Mouse (Mus musculus) right cerebral cortex, postnatal 25 days (tissue): Measurements from ENCODE around the gene Fam181a.

Experiments
- DNase-seq: peaks from one replicate; pipeline ENCODE4 v3.0.0; 2022

Fam181a gene

GRCm38 (mm10) chr12:103315831-103316545 lies 5.2 kb downstream of the Fam181a start:
- DNase-seq: no peak

DNA sequence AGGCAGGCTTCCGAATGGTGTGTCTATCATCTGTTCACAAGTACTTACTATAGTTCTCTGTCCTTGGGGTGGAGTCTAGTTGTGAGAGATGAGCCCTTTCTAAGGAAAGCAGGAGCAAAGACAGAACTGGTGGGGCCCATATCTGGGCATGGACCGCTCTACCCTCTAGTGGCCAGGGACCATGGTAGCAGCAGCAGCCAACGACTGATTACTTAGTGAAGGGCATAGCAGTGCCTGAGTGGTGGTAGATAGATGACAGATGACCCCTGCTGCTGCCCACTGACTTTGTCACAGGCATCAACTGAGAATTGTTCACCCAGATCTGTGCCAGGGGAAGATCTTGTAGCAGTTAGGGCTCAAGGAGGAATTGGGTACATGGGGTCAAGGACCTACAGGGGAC lies 12.0 kb downstream of the Fam181a start:
- no peak for DNase-seq

GRCm38 (mm10) chr12:103325156-103325857 lies 14.5 kb downstream of the Fam181a start:
- peak; percentile 81 for DNase-seq

GRCm38 (mm10) chr12:103326569-103326968 lies 15.8 kb downstream of the Fam181a start:
- DNase-seq: no peak

- DNase-seq: no peak
Observed at GRCm38 (mm10) chr12:103327107-103327506, 16.3 kb downstream of the Fam181a start.

DNA sequence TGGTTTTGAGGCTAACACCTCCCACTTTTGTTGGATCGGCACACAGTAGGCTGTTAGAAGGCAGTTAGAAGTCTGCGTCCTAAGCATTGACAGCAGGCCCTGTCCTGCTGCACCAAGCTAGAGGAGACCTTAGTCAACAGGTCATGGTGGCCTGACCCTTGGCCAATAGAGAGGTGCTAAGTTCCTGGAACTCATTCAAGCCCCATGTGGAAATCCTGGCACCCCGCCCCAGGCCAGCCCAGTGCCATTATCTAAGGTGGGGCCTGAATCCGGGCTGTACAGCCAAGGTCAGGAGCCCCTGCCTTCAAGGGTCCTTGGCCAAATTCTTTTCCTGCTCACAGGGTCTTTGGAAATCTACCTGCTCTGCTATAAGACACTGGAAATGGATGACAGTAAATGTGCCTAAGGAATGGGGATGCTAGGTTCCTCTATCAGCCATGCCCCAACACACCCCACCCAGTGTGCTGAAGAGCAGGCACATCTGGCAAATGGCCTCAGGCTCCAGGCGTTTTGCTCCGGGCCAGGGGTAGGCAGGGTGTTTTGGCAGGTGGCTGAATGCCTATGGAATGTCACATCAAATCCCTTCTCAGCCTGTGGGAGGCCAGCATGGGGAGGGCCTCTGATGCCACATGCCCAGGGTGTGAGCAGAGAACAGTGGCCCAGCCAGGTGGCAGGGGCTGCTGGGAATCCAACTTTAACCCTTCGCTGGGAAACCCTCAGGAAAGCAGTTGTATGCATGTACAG lies 17.8 kb downstream of the Fam181a start:
- no peak for DNase-seq

DNA sequence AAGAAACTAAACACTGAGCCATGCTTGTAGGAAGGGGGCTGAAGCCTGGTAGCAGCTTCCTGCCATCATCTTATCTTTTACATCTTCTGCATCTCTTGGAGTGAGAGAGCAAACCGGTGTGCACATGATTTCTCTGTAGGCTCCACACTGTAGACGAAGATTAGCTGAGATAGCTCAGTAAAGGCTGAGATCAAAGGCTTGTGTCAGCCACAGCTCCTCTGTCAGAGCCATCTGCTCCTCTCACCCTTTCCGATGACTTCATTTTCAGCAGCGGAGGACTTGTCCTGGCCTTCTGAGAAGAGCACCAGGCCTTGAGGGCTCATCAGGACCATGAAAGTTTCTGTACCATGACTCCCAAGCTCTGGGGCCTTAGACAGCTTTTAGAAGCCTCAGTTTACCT lies 20.7 kb downstream of the Fam181a start:
- no peak for DNase-seq

GRCm38 (mm10) chr12:103332879-103333278 lies 22.1 kb downstream of the Fam181a start:
- no peak for DNase-seq

GRCm38 (mm10) chr12:103333426-103333825 lies 22.7 kb downstream of the Fam181a start:
- DNase-seq: no peak

- DNase-seq: no peak
Observed at GRCm38 (mm10) chr12:103336766-103337165, 26.0 kb downstream of the Fam181a start.

DNA sequence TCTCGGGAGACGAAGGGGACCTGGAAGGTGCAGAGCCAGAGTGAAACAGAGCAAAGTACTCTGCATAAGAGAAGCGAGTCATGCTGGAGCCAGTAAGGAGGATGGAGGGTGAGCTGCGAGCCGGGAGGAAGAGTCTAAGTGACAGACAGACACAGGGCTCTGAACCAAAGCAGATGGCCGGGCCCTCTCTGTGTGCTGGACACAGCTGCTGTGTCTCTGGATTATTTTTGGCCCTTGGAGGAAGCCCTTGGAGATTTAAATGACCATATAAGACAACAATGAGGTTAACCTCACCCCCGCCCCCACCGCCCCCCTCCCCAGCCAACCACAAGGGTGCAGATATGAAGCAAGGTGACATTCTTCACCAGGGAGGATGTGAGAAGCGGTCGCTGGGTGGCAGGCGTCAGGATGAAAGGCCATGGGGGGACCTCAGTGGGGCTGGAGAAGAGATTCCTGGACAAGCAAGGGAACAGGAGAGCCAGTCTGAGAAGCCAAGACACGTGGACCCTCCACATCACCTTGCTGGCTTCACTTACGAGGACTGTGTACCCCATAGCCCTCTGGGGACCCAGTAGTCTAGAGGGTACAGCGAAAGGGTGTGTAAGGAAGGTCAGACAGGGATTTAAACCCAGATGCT lies 27.5 kb downstream of the Fam181a start:
- no peak for DNase-seq

DNA sequence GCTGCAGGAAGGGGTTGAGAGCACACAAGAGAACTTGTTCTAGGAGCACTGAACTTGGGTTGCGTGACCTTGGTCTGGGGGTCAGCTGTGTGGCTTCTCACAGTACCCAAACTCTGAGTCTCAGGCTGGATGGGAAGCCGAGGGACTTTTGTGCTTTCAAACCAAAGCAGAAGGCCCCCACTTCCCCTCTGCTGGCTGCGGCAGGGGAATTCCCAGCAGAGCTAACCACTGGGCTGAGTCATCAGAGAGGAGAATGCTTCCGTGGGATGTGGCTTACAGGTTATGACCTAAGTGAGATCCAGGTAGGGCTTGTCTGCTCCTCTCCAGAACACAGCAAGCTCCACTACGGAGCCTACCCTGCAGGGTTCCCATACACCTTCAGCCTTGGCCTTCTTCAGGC lies 30.4 kb downstream of the Fam181a start:
- no peak for DNase-seq

DNA sequence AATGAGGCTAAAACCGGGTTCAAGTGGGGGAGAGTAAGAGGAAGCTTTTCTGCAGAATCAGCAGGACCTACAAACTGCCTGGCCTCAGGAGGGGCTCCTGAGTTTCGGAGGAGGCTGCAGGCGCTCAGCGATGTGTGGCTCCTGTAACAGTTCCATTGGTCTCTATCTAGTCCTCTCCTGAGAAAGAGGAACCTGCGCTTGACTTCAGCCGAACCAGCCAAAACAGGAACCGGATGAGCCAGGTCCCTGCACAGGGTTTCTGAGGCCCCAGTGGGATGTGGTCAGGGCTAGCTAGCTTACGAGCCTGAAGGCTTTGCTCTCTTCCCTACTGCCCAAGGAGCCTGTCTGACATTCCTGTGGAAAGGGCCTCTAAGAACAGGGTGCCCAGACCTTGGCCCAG lies 32.7 kb downstream of the Fam181a start:
- DNase-seq: no peak

DNA sequence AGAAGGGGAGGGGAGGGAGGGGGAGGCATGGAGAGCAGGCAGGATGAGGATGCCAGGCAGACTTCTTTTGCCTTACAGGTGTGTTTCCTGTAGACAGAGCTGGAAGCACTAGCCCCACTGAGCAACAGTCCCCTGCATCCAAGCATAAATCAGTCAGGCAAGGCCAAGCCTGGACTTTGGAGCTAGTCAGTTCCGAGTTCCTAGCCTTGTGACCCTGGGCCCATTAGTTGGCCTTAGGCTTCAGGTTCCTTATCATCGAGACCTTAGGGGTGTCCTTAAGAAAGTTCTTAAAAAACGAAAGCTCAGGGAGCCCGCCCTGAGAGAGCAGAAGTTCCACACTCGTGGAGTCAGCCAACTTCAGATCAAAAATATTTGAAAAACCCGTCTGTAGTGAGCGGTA lies 34.2 kb downstream of the Fam181a start:
- DNase-seq: no peak

- peak; percentile 49 for DNase-seq
Observed at GRCm38 (mm10) chr12:103346945-103347344, 36.2 kb downstream of the Fam181a start.

DNA sequence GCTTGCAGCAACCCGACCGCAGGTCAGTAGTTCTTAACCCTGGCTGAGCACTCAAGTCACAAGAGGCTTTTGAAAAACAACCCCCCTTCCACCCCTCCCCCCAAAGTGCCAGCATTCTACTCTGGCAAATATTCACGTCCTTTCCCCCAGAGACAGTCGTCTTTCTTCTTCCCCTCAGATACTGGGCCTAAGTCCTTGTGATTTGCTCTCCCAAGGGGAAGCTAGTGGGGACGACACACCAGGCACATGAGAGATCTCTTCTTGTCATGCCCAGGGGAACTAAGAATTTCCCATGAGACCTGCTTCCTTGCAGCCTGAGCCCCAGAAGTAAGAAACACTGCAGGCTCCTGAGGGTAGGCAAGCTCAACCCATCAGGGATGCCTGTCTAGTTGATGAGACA lies 36.6 kb downstream of the Fam181a start:
- no peak for DNase-seq

DNA sequence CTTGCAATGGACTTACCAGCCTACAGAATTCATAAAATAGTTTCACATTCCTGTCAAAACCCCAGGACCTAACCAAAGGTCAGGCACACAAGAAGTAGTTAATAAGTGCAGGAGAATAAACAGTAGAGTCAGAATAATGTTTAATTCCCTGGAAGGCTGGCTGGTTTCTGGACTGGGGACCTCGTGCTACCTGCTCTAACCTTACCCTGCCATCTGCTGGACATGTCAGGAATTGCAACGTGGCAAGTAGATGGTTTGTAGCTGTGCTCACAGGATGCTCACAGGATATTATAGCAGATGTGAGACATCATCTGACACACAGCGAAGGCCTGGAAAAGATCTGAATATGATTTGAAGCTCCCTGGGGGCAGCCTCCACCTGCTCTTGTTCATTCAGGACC lies 37.7 kb downstream of the Fam181a start:
- peak; percentile 75 for DNase-seq

GRCm38 (mm10) chr12:103352735-103353134 lies 42.0 kb downstream of the Fam181a start:
- DNase-seq: no peak

GRCm38 (mm10) chr12:103353538-103353937 lies 42.8 kb downstream of the Fam181a start:
- DNase-seq: no peak

DNA sequence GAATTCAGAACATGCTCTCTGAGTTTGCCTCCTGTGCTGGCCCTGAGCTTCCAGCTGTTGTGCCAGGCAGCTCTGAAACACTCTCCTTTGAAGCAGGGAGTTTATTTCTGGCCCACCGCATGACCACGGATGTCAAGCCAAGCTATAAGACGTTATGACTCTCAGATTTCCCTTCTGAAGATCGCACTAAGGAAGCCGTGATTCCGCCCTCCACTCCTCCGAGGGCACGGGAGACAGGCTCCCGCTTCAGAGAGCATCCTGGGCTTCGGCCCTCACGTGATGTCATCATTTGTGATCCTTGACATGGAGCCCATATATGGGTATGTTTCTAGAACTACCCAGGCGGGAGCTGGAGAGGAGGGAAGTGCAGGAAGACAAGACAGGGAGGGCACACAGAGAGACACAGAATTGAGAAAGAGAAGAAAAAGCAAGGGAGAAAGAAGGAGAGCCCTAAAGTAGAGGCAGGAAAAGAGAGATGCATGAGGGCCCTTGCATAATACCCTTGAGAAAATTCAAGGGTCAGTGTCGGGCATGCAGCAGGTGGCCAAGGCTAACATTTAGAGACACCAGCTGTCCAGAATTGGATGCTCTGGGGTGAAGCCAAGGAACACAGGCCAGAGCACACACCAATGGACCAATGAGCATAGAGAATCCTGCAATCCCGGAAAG lies 45.1 kb downstream of the Fam181a start, which contains the start of gene Asb2:
Gene Asb2, minus strand, starts transcription at position 256 of the 669 bp plus-strand sequence.
- no peak for DNase-seq

DNA sequence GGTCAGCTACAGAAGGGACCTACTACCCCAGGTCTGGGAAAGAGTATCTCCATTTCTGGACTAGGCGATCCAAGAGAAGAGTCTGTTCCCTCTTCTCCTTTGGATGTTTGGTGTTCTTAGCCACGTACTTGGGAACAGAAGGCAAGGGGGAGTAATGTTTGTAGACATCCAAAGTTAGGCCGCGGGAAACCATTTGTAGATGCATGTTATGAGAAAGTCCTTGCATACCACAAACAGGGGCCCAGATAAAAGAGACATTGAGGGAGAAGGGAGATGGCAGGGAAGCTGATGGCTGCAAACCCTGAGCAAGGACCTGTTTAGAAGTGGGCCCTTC lies 45.6 kb downstream of the Fam181a start:
- no peak for DNase-seq

- no peak for DNase-seq
Observed at GRCm38 (mm10) chr12:103358216-103358615, 47.4 kb downstream of the Fam181a start.
